Mouse (Mus musculus): Measurements from ENCODE around the gene Sohlh1. TPM values are rescaled to one million over a fixed set of nuclear protein-coding genes. Genes with fewer than 3 reads are reported as not detected.

Sohlh1 gene
- polyA plus RNA-seq, 1 experiment from 2014 or later = not detected

DNA sequence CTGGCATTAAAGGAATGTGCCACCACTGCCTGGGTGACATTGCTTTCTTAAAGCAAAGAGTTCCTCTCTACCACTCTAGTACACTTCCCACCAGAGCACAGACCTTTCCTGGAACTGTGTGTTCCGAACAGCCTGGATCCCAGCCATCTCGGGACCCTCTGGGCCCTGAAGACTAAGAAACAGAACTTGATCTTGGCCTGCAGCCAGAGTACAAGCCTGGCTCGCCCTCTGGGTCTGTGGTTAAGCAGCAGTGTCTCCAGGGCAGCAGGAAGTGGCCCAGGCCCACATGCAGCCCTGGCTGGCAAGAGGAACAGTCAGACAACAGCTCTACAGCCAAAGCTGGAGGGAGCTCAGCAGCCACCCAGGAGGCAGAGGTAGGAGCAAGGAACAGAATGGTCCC, 5.6 kb upstream of the Sohlh1 start:
- H3K27me3 ChIP-seq (ENCODE audit: control insufficient read depth, insufficient read depth, low read depth, low read length) = no peaks in the 10 kb centered on the region
- peaks cover 6% of the 10 kb centered on the region for H3K4me1 ChIP-seq (replicated peaks; ENCODE audit: control insufficient read depth, insufficient read depth, low read length)
- H3K4me3 ChIP-seq (ENCODE audit: low read length) = no peak overlapping the region
- 16% methylated on average over 3 of the region's 3 CpGs for WGBS
- no peak overlapping the region for H3K4me2 ChIP-seq (ENCODE audit: low read depth, low read length)
- H3K36me3 ChIP-seq (ENCODE audit: control insufficient read depth, insufficient read depth, low read length) = no peaks in the 10 kb centered on the region
- no peak overlapping the region for H3K9ac ChIP-seq (ENCODE audit: low read length)
- ATAC-seq (ENCODE audit: low read depth) = peak; percentile 62
- H3K27ac ChIP-seq (ENCODE audit: low read length) = peak overlapping the region; percentile 25; the same call in 1 of the 2 replicates
- H3K9me3 ChIP-seq (ENCODE audit: control insufficient read depth, low read length) = no peaks in the 10 kb centered on the region

DNA sequence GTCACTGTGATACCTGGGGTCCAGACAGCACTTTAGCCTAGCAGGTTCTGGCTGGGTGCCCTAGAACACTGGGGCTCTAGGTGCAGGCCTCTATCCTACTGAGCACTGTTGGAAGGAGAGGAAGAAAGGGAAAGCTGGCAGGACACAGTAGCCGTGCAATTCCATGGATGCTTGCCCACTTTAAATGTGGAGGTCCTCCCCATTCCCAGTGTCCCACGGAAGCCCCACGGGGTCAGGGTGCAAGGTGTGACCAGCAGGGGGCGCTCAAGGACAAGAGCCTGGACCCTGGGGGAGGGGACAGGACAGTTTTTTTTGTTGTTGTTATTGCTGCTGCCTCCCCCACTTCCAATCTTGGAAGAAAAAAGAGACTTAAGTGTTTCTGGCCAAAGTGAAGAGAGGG, 3.3 kb upstream of the Sohlh1 start:
- Histone ChIP-seq H3K9me3 (ENCODE audit: control insufficient read depth, low read length) (no peaks in the 10 kb centered on the region), H3K4me1 (replicated peaks; ENCODE audit: control insufficient read depth, insufficient read depth, low read length) (peaks cover 6% of the 10 kb centered on the region), H3K27ac (ENCODE audit: low read length) (no peak overlapping the region), H3K36me3 (ENCODE audit: control insufficient read depth, insufficient read depth, low read length) (no peaks in the 10 kb centered on the region), H3K4me2 (ENCODE audit: low read depth, low read length) (no peak overlapping the region), H3K27me3 (ENCODE audit: control insufficient read depth, insufficient read depth, low read depth, low read length) (no peaks in the 10 kb centered on the region), H3K4me3 (ENCODE audit: low read length) (no peak overlapping the region), H3K9ac (ENCODE audit: low read length) (no peak overlapping the region)
- ATAC-seq (ENCODE audit: low read depth) = no peak
- WGBS = 19% methylated on average over 4 of the region's 4 CpGs

DNA sequence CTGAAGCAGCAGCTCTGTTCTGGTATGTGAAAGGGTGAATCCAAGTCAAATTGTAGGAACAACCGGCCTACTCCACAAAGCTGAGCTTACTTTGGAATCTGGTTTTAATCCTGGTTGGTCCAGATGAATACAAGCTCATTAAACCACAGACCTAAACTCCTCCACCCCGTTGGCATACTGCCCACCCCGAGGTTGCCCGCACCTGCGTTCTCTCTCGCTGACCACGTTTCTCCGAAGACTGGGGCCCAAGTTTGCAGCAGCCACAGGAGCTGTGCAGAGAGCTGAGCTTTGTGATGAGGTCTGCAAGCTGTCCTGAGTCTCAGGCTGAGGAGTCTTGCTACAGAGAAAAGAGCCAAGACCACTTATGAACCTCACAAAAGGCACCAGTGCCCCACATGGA, 532 bp downstream of the Sohlh1 start:
- H3K27me3 ChIP-seq (ENCODE audit: control insufficient read depth, insufficient read depth, low read depth, low read length) = no peaks in the 10 kb centered on the region
- WGBS = 73% methylated on average over 8 of the region's 8 CpGs

DNA sequence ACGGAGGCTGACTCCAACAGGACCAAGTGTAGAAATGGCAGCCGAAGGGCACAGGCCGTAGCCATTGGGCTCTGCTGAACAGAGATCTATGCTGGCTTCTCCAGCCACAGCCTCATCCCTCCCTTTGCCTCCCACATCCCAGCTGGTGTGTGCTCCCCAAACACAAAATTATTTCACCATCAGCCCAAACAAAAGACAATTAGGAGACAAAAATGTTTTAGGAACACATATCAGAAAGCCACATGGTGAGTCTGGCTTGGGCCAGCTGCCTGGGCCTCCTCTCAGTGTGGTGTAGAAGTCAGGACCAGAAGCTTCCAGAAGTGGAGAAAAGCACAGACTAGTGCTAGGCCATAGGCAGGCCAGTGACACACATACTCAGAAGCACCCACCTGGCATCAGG, 3.0 kb downstream of the Sohlh1 start:
- Histone ChIP-seq H3K9me3 (ENCODE audit: control insufficient read depth, low read length) (no peaks in the 10 kb centered on the region), H3K27me3 (ENCODE audit: control insufficient read depth, insufficient read depth, low read depth, low read length) (no peaks in the 10 kb centered on the region), H3K4me2 (ENCODE audit: low read depth, low read length) (no peak overlapping the region), H3K4me1 (replicated peaks; ENCODE audit: control insufficient read depth, insufficient read depth, low read length) (no peaks in the 10 kb centered on the region), H3K27ac (ENCODE audit: low read length) (no peak overlapping the region), H3K9ac (ENCODE audit: low read length) (no peak overlapping the region), H3K36me3 (ENCODE audit: control insufficient read depth, insufficient read depth, low read length) (no peaks in the 10 kb centered on the region), H3K4me3 (ENCODE audit: low read length) (no peak overlapping the region)
- no peak for ATAC-seq (ENCODE audit: low read depth)
- WGBS = 76% methylated on average over 3 of the region's 3 CpGs

More for the DNA sequence above, 532 bp downstream of the Sohlh1 start:
- Histone ChIP-seq H3K36me3 (ENCODE audit: control insufficient read depth, insufficient read depth, low read length) (no peaks in the 10 kb centered on the region), H3K27ac (ENCODE audit: low read length) (no peak overlapping the region), H3K9ac (ENCODE audit: low read length) (no peak overlapping the region), H3K4me3 (ENCODE audit: low read length) (no peak overlapping the region), H3K4me2 (ENCODE audit: low read depth, low read length) (no peak overlapping the region), H3K9me3 (ENCODE audit: control insufficient read depth, low read length) (no peaks in the 10 kb centered on the region), H3K4me1 (replicated peaks; ENCODE audit: control insufficient read depth, insufficient read depth, low read length) (no peaks in the 10 kb centered on the region)
- ATAC-seq (ENCODE audit: low read depth) = no peak

DNA sequence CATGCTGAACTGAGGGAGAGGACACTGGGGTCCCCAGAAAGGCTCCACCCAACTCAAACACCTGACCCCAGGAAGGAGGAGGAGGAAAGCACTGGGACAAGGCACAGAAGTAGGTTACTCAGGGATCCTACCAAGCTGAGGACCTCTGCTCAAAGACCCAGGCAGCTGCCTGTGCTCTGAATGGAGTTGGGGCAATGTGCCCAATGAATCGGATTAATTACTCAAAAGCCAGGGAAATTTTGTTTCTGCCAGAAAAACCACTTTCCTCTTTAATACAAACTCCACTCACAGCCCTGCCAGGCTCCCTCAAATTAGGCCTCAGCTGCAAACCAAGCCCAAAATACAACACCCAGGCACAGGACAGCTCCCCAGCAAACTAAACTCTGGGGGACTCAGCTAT, 4.3 kb downstream of the Sohlh1 start:
- ATAC-seq (ENCODE audit: low read depth) = no peak
- no peaks in the 10 kb centered on the region for H3K27me3 ChIP-seq (ENCODE audit: control insufficient read depth, insufficient read depth, low read depth, low read length)
- H3K27ac ChIP-seq (ENCODE audit: low read length) = no peak overlapping the region
- 75% methylated on average over 1 of the region's 1 CpGs for WGBS
- H3K4me3 ChIP-seq (ENCODE audit: low read length) = no peak overlapping the region
- H3K4me1 ChIP-seq (replicated peaks; ENCODE audit: control insufficient read depth, insufficient read depth, low read length) = no peaks in the 10 kb centered on the region
- H3K9me3 ChIP-seq (ENCODE audit: control insufficient read depth, low read length) = no peaks in the 10 kb centered on the region
- H3K36me3 ChIP-seq (ENCODE audit: control insufficient read depth, insufficient read depth, low read length) = no peaks in the 10 kb centered on the region
- no peak overlapping the region for H3K4me2 ChIP-seq (ENCODE audit: low read depth, low read length)
- H3K9ac ChIP-seq (ENCODE audit: low read length) = no peak overlapping the region

DNA sequence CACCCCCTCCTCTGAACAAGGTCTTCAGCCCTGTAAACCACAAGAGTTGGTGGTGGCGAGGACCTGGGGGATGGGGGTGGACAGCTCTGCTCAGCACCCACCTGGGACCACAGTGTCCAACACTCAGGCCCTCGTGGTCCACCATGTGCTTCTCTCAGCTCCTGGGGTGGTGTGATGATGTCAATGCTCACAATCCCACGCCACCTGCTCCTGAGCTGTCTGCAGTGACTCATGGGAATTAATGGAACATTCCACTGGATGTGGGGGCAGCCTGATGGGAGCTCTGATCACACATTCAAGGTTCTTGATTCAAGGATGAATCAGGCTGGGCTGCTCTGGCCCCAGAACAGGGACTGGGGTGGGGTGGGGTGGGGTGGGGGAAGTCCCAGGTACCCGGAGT, 4.9 kb downstream of the Sohlh1 start:
- H3K36me3 ChIP-seq (ENCODE audit: control insufficient read depth, insufficient read depth, low read length) = no peaks in the 10 kb centered on the region
- H3K9ac ChIP-seq (ENCODE audit: low read length) = no peak overlapping the region
- no peak for ATAC-seq (ENCODE audit: low read depth)
- 48% methylated on average over 4 of the region's 4 CpGs for WGBS
- no peak overlapping the region for H3K27ac ChIP-seq (ENCODE audit: low read length)
- no peaks in the 10 kb centered on the region for H3K9me3 ChIP-seq (ENCODE audit: control insufficient read depth, low read length)
- H3K4me3 ChIP-seq (ENCODE audit: low read length) = no peak overlapping the region
- H3K27me3 ChIP-seq (ENCODE audit: control insufficient read depth, insufficient read depth, low read depth, low read length) = no peaks in the 10 kb centered on the region
- H3K4me2 ChIP-seq (ENCODE audit: low read depth, low read length) = no peak overlapping the region
- H3K4me1 ChIP-seq (replicated peaks; ENCODE audit: control insufficient read depth, insufficient read depth, low read length) = no peaks in the 10 kb centered on the region

DNA sequence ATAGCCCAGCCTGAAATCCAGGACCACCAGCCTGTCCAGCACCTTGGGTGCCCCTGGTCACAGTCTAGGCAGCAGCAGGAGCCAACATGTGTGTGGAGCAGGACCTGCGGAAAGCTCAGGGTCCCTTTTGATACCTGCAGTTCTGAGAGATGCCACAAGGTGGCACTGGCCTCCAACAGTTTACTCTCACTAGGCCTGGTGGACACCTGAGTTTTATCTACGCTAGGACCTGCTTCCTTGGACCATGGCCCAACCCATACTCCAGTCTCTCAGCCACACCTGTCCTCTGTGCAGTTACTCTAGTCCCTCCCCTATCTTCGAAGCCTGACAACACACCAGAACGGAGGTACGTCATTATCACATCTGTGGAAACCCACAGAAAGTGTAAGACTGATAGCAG, 10.8 kb downstream of the Sohlh1 start:
- Histone ChIP-seq H3K4me1 (replicated peaks; ENCODE audit: control insufficient read depth, insufficient read depth, low read length) (no peaks in the 10 kb centered on the region), H3K4me3 (ENCODE audit: low read length) (no peak overlapping the region), H3K9me3 (ENCODE audit: control insufficient read depth, low read length) (no peaks in the 10 kb centered on the region), H3K36me3 (ENCODE audit: control insufficient read depth, insufficient read depth, low read length) (no peaks in the 10 kb centered on the region), H3K4me2 (ENCODE audit: low read depth, low read length) (no peak overlapping the region), H3K27me3 (ENCODE audit: control insufficient read depth, insufficient read depth, low read depth, low read length) (no peaks in the 10 kb centered on the region), H3K27ac (ENCODE audit: low read length) (no peak overlapping the region), H3K9ac (ENCODE audit: low read length) (no peak overlapping the region)
- WGBS = 39% methylated on average over 5 of the region's 5 CpGs
- peak; percentile 60 for ATAC-seq (ENCODE audit: low read depth)

DNA sequence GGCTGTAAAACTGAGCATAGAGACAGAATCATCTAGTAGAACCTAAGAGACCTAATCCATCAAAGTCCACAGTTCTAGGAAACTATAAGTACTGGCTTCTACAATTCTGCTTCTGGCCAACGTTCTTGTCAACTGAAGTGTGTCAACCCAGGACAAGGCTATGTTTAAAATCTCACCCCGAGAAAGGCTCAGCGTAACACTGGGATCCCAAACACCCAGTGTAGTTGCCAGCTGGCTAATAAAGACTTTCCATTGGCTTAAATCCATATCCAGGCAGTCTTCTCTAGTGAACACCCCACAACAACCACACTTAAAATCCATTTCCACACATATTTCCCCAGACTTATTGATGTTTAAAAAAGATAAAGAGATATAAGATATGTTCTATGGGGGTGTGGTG, 16.3 kb downstream of the Sohlh1 start:
- H3K9ac ChIP-seq (ENCODE audit: low read length) = no peak overlapping the region
- H3K36me3 ChIP-seq (ENCODE audit: control insufficient read depth, insufficient read depth, low read length) = no peaks in the 10 kb centered on the region
- 73% methylated on average over 3 of the region's 3 CpGs for WGBS
- no peak overlapping the region for H3K4me3 ChIP-seq (ENCODE audit: low read length)
- H3K4me2 ChIP-seq (ENCODE audit: low read depth, low read length) = no peak overlapping the region
- H3K4me1 ChIP-seq (replicated peaks; ENCODE audit: control insufficient read depth, insufficient read depth, low read length) = no peaks in the 10 kb centered on the region
- no peak overlapping the region for H3K27ac ChIP-seq (ENCODE audit: low read length)
- H3K27me3 ChIP-seq (ENCODE audit: control insufficient read depth, insufficient read depth, low read depth, low read length) = no peaks in the 10 kb centered on the region
- no peak for ATAC-seq (ENCODE audit: low read depth)
- no peaks in the 10 kb centered on the region for H3K9me3 ChIP-seq (ENCODE audit: control insufficient read depth, low read length)

DNA sequence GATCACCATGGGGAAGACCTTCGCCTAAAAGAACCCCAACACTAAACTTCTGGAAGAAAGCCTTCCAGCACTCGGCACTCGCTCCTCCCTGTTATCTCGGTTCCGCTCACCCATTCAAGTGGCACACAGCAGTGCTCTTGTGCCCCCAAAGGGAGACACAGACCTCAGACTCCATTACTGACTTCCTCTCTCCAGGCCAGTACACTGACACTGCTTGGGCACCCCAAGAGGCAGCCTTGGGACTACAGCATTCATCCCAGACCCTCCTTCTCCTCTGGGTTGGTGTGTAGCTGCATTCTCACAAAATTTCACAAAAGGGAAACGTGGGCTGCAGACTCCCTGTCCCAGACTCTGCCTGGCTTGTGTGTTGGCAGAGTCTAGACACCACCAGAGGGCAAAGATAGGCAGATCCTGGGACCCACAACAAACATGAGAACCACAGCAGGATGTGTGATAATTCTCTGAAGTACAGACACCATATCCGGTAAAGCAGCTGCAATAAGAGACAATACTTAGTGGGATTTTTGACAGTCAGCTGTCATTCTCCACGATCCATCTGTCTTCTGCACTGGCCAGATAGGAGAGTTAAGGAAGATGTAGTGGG, 18.6 kb downstream of the Sohlh1 start:
- Histone ChIP-seq H3K4me3 (ENCODE audit: low read length) (no peak overlapping the region), H3K27ac (ENCODE audit: low read length) (no peak overlapping the region), H3K27me3 (ENCODE audit: control insufficient read depth, insufficient read depth, low read depth, low read length) (no peaks in the 10 kb centered on the region), H3K36me3 (ENCODE audit: control insufficient read depth, insufficient read depth, low read length) (no peaks in the 10 kb centered on the region), H3K9ac (ENCODE audit: low read length) (no peak overlapping the region), H3K4me2 (ENCODE audit: low read depth, low read length) (no peak overlapping the region), H3K9me3 (ENCODE audit: control insufficient read depth, low read length) (no peaks in the 10 kb centered on the region), H3K4me1 (replicated peaks; ENCODE audit: control insufficient read depth, insufficient read depth, low read length) (no peaks in the 10 kb centered on the region)
- WGBS = 66% methylated on average over 8 of the region's 8 CpGs
- ATAC-seq (ENCODE audit: low read depth) = no peak

DNA sequence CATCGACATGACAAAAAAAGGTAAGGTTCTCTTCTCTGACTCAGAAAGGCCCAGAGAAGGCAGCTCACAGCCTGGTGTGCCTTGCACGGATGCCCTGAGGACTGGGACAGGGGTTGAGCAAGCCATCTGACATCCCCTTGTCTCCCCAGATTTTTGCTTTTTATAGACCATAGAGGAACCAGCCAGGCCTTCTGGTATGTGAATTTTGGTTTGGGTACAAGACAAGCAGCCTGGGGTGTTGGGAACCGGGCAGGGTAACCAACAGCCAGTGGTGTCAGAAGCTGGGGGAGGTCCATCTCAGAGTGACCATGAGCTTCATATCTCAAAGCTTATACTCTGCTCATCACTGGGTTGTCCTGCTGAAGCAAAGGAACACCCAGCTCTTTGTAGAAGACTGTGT, 22.3 kb downstream of the Sohlh1 start:
- no peaks in the 10 kb centered on the region for H3K36me3 ChIP-seq (ENCODE audit: control insufficient read depth, insufficient read depth, low read length)
- no peak overlapping the region for H3K27ac ChIP-seq (ENCODE audit: low read length)
- no peak overlapping the region for H3K4me3 ChIP-seq (ENCODE audit: low read length)
- no peaks in the 10 kb centered on the region for H3K9me3 ChIP-seq (ENCODE audit: control insufficient read depth, low read length)
- H3K27me3 ChIP-seq (ENCODE audit: control insufficient read depth, insufficient read depth, low read depth, low read length) = no peaks in the 10 kb centered on the region
- no peak overlapping the region for H3K9ac ChIP-seq (ENCODE audit: low read length)
- ATAC-seq (ENCODE audit: low read depth) = no peak
- WGBS = 80% methylated on average over 3 of the region's 3 CpGs
- no peak overlapping the region for H3K4me2 ChIP-seq (ENCODE audit: low read depth, low read length)
- H3K4me1 ChIP-seq (replicated peaks; ENCODE audit: control insufficient read depth, insufficient read depth, low read length) = no peaks in the 10 kb centered on the region

Measured in lung, embryonic 16.5 days (tissue).